Mouse (Mus musculus): Measurements from ENCODE around the gene Fam169b.

The Fam169b gene

DNA sequence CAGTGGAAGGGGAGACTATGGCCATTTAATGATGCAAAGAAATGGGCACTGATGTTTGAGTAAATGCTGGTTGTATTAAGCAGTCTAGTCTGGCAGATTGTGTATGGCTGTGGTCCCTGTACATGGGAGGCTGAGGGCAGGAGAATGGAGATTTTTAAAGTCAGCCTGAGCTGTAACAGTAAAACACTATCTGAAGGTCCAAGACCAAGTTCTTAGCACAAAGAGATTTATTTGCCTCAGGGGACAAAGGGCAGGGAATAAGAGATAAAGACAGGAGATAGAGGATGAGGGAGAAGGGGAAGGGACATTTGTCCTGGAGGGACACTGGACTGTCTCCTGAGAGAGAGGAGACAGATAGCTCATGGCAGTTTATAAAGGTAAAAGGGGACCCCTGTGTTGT, at the start of gene Fam169b:
TSS of gene Fam169b (plus strand) at position 325 of the 400 bp plus-strand sequence.
- ChIA-PET CTCF (interaction anchor here in 1 of 4 experiments (0.7 kb wide), 1 partner anchor 515 kb away, joined by 3 read pairs; no protein-coding TSS in a partner anchor), POLR2A (interaction anchor here in 3 of 4 experiments (0.6 to 17.6 kb wide), 14 partner anchors 8 to 525 kb away, joined by 3 to 307 read pairs (median 4); partner anchors contain the start of gene Pgpep1l (in 2 of the 3))

DNA sequence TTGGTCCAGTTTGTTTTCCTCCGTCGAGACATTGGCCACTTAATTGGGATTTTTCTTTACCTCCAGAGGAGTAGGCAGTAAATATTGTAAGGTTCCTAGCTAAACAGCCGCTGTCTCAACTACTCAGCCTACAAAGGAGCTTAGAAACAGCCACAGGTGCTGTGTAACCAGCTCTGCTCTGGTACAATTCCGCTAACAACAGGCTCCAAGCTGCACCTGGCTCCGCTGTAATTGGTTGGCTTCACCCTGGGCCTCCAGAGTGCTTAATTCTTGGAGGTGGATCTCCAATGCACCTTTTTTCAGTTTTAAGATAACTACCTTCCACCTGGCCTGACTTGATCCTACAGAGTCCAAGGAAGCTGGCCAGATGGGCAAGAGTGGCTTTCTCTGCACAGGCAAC, 49.6 kb upstream of the Fam169b start:
- ChIA-PET POLR2A (interaction anchor here in 2 of 4 experiments (0.6 to 2.2 kb wide), 13 partner anchors 10 to 149 kb away, joined by 3 to 12 read pairs (median 3); partner anchors contain the start of gene Fam169b (in 1 of the 2)), CTCF (interaction anchor here in 3 of 4 experiments (0.7 to 1.1 kb wide), 5 partner anchors 77 to 435 kb away, joined by 3 to 4 read pairs (median 3); no protein-coding TSS in a partner anchor)

DNA sequence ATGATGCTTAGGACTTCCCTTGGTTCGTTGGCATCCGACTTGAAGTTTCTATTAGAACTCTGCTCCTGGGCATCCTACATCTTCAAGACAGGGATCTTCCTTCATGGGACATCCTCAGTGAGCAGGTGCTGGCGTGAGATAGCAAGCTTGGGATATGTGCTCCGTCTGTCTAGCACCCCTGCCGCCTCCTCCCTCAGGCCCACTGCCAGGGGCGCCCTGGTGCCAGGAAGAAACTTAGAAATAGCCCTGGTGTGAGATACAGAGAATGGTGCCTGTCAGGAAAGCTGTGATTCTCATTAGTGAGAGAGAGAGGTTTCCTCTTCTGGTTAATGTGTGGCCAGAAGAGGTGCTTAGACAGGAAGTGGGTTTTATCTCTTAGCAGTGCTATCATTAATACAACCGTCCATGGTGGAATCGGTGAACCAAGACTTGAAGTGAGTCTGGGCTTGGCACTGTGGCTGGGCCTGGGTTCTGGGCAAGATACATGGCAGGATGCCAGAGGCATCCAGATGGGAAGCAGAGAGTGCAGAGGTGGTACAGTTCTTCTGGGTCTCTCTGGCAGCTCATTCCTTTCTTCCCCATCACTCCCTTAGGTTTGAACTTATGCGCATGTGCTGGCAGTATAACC, 48.1 kb upstream of the Fam169b start:
- CTCF ChIA-PET, result no interaction called here
- POLR2A ChIA-PET, result interaction anchor here in 2 of 4 experiments (0.6 to 1.3 kb wide), 4 partner anchors 11 to 42 kb away, joined by 3 to 4 read pairs (median 3); no protein-coding TSS in a partner anchor

DNA sequence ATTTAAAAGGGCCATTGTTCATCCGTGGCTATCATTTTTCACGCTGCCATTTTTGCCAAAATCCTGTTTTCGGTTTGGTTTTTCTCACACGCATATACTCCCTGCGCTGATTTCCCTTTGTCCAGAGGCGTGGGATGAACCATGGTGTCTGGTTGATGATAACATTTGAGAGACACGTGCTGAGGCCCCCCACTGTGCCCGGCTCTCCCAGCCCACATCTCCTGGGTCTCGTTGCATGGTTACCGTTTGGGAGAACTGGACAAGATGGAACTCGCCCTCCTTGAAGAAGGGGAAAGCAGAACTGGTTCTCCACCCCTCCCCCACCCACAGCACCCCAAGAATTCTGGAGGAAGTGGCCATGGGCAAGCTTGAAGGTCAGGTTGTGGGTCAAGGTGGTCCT, 46.6 kb upstream of the Fam169b start:
- ChIA-PET POLR2A (interaction anchor here in 2 of 4 experiments (0.9 to 1.3 kb wide), 2 partner anchors 9 to 12 kb away, joined by 3 read pairs; no protein-coding TSS in a partner anchor), CTCF (no interaction called here)

DNA sequence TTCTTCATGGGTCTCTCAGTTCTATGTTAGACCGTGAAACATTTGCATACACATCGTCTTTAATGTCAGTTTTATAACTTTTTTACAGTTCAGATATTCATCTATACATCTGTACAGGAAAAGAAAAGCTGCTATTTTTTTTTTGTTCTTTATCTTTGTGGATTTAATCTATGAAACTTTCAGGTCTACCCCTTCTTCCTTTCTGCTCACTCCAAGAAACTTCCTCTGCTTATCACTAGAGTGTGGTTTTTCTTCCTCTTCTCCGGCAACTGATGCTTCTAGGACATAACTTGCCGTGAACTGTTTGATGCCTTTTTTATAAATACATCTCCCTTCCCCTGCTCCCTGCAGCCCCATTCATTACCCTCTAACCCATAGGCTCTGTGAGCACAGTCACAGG, 46.0 kb upstream of the Fam169b start:
- ChIA-PET CTCF (no interaction called here), POLR2A (interaction anchor here in 2 of 4 experiments (0.9 to 1.5 kb wide), 4 partner anchors 8 to 37 kb away, joined by 3 to 6 read pairs (median 4); no protein-coding TSS in a partner anchor)

DNA sequence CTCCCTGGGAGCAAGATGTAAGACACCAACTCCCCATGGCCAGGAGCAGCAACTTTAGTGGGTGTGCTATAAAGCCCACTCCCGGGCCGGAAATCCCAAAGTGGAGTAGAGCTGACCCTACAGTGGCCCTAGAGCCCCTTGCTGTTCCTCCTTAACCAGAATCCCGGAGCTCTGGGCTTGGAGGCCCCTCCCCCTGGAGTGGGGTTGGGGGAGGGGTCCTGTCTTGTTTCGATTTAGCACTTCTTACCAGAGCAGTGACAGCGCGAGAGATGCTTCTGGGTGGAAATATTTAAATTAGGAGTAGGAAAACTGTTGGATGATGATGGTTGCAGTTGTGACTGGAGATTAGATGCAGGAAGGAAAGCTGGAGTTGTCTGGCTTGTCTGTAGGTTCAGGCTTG, 45.1 kb upstream of the Fam169b start:
- CTCF ChIA-PET, result interaction anchor here in 2 of 4 experiments (0.6 to 0.7 kb wide), 2 partner anchors 42 to 88 kb away, joined by 3 to 5 read pairs; no protein-coding TSS in a partner anchor
- POLR2A ChIA-PET, result interaction anchor here in 2 of 4 experiments (0.6 to 1.5 kb wide), 5 partner anchors 11 to 92 kb away, joined by 3 to 6 read pairs (median 4); no protein-coding TSS in a partner anchor

DNA sequence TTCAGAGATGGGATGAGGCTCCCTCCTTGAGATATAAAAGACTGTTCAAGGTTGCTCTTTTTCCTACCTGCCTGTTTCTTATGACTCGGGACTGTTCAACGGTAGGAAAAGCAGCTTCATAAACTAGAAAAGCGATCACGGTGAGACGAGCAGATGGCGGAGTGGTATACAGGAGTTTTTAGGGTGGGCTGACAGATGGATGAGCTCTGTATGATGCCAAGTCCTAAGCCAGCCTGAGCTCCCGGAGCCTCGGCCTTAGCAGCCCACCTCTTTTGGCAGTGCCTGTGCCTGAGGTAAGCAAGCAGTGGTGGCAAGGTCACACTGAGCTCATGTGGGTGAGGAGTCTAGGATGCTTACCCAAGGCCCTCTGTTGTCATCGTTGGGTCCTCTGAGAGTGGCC, 42.8 kb upstream of the Fam169b start:
- ChIA-PET POLR2A (interaction anchor here in 3 of 4 experiments (0.6 to 1.7 kb wide), 10 partner anchors 9 to 221 kb away, joined by 3 to 7 read pairs (median 3); no protein-coding TSS in a partner anchor), CTCF (interaction anchor here in 3 of 4 experiments (0.6 to 1.0 kb wide), 6 partner anchors 13 to 139 kb away, joined by 3 to 5 read pairs (median 3); no protein-coding TSS in a partner anchor)

DNA sequence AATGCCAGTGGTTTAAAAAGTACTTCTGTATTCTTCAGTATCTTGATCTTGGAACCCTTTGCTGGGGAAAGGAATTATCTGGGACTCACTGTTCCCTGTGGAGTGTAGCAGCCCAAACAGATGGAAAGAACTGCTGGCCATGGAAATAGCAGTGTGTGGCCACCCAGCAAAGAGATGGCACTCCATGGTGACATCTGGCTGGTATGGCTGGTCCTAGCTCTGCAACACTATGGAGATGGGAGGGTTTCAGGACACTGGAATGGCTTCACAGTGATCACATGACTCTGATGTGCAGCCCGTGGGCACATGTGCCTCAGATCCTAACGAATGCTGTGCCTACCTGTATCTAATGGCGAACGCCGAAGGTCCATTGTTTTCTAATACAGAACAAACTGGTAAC, 41.1 kb upstream of the Fam169b start:
- ChIA-PET POLR2A (interaction anchor here in 2 of 4 experiments (0.6 to 1.1 kb wide), 3 partner anchors 12 to 27 kb away, joined by 3 read pairs; no protein-coding TSS in a partner anchor), CTCF (no interaction called here)

DNA sequence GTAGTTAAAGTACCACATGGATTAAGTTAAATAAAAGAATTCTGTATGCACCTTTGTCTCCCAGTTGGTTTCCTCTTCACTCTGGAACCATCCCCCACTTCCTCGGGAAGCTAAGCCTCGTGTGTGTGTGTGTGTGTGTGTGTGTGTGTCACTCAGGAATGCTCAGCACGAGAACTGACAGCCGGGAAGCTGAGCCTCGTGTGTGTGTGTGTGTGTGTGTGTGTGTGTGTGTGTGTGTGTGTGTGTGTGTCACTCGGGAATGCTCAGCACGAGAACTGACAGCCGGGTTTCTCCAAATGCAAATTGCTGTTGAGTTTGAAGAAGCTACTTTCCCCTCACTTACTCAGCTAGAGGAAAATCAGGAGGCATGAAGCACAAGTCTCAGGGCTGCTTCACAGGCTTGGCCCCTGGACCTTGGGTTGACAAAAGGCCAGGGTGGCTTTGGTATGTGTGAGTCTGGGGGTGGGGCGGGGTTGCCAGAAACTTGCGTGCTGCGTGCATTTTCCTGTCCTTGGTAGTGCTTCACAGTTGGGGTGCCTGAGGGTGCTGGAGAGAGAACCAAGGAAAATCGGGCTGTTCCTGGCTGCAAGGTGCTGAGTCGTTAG, 39.9 kb upstream of the Fam169b start:
- ChIA-PET CTCF (interaction anchor here in 3 of 4 experiments (0.6 to 1.4 kb wide), 5 partner anchors 30 to 445 kb away, joined by 3 to 5 read pairs (median 4); no protein-coding TSS in a partner anchor), POLR2A (interaction anchor here in 3 of 4 experiments (0.6 to 3.5 kb wide), 10 partner anchors 10 to 593 kb away, joined by 3 to 12 read pairs (median 7); no protein-coding TSS in a partner anchor)

DNA sequence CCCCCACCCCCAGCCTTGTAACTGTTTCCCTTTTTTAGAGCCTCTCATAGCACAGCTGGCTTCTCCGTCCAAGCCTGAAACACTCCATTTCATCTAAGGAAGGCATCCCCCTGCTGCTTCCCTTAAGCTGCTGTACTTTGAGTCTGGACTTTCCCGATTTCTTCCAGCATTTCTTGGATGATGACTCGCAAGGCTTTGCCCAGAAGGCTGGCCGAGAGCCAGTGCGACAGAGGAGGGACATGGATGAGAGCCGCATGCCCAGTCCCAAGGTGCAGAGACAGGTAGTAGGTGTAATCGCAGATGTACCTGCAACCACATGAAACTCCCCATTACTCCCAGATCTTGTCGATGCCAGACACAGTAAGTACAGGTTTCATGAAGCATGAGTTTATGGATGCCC, 36.8 kb upstream of the Fam169b start:
- CTCF ChIA-PET, result no interaction called here
- POLR2A ChIA-PET, result interaction anchor here in 2 of 4 experiments (0.6 to 3.5 kb wide), 6 partner anchors 9 to 23 kb away, joined by 3 to 12 read pairs (median 6); no protein-coding TSS in a partner anchor

DNA sequence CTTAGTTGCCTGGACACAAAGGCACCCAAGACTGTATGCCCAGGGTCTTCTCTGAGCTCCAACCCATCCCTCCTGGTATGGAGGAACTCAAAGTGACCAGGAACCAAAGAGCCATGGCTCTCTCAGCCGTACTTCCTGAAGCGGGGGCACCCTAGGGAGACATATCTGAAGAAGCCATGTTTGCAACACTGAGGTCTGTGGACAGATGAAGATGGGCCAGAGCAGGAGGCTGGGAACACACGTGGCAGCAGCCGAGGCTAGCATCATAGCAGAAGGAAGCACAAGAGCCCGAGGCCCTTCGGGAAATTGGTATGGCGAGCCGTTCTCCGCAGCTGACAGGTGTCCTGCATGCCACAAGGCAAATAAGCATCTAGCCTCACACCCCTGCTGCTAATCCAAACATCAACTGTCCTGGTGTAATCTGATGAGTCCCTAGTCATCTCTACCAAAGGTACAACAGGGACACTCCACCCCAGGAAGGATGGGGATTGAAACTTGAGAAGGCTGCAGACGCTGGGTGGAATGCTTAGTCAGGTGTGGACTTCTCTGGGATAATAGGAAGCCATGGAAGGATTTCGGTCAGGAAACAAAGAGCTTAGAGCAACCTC, 34.3 kb upstream of the Fam169b start:
- POLR2A ChIA-PET, result interaction anchor here in 3 of 4 experiments (0.5 to 2.8 kb wide), 23 partner anchors 8 to 435 kb away, joined by 3 to 13 read pairs (median 4); no protein-coding TSS in a partner anchor
- CTCF ChIA-PET, result no interaction called here

DNA sequence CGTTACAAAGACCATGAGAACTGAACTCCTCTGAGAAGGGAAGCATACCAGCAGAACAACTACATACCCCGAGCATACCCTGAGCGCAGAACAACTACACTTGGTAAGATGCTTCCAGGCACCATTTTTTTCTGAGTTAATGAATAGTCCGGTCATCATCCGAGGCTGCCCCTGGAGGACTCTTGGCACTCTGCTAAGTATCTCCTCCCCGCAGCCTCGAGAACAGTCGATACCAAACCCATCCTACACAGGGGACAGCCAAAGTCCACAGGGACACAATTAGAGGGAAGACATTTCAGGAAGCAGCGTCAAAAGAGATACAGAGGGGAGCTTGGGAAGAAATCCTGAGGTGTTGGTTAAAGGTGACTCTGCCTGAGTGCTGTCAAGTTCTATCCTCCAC, 32.4 kb upstream of the Fam169b start:
- CTCF ChIA-PET, result no interaction called here
- POLR2A ChIA-PET, result interaction anchor here in 1 of 4 experiments (1.4 kb wide), 1 partner anchor 36 kb away, joined by 4 read pairs; no protein-coding TSS in a partner anchor

DNA sequence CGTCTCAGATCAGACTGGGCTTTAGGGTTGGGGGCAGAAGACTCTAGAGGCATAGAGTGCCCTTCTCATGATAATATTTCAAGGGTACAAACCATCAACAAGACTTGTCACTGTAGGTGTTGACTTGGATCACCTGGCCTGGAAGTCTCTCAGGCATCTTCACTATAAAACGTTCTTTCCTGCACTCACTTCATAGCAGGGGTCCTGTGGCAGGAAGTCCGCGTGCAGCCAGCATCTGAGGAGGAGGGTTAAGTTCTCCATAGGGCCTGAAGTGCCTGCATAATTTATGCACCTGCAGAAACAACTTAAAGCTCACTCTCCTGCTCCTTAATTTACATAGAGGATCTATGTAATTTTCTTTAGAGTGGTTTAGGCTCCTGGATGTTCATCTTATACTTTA, 28.0 kb upstream of the Fam169b start:
- ChIA-PET POLR2A (interaction anchor here (0.5 to 3.6 kb wide), 14 partner anchors 9 to 63 kb away, joined by 3 to 24 read pairs (median 6); partner anchors contain the start of gene Pgpep1l (in 2 of the 4)), CTCF (no interaction called here)

DNA sequence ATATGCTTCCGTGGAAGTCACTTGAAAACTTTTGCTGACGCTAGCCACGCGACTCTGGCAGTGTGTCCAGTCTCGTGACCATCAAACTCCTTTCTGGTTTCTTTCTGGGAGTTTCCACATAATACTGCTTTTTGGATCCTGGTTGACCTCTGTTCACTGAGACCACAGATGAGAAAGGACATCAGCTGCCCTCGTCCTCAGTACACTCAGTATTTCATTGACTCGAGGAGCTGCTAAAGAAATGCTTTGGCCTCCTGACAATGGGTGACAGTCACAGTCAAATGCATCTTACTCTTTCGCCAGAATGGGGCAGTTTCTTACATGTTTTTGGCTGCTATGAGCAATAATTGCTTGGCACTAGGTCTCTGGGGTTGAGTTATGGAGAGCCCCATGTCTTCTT, 27.4 kb upstream of the Fam169b start:
- CTCF ChIA-PET, result interaction anchor here in 2 of 4 experiments (0.6 kb wide), 2 partner anchors 89 to 371 kb away, joined by 3 to 18 read pairs; no protein-coding TSS in a partner anchor
- POLR2A ChIA-PET, result interaction anchor here (0.5 to 3.6 kb wide), 14 partner anchors 8 to 64 kb away, joined by 3 to 24 read pairs (median 6); partner anchors contain the start of gene Pgpep1l (in 2 of the 4)

DNA sequence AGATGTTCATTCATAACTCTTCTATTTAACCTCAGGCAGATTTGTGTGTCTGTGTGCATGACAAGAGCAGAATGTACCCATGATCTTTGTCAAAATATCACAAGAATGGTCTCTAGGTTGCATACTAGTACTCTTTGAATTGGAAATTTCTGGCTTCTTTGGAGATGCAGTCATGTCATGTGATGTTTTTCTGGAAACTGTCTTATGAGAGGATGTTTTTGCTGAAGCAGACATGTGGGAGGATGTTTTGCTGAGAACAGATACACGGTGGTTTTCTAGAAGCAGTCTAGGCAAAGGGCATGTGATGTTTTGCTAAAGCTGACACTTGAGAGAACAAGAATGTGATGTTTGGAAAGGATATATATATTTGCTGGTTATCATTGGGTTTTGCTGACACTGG, 23.2 kb upstream of the Fam169b start:
- CTCF ChIA-PET, result no interaction called here

DNA sequence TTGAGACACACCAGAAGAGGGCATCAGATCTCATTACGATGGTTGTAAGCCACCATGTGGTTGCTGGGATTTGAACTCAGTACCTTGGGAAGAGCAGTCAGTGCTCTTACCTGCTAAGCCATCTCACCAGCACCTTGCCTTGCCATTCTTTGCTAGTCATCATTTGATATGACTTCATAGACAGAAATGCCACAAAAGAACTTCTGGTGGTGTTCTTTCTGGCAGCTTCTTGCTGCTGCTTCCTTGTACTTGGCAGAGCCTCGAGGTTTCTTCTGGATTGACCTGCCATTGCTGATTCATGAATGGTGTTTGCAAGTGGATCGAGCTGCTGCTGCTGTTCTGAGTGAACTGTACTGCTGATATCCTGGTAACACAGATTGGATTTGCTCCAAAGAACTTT, 22.7 kb upstream of the Fam169b start:
- CTCF ChIA-PET, result interaction anchor here in 1 of 4 experiments (0.6 kb wide), 1 partner anchor 52 kb away, joined by 3 read pairs; no protein-coding TSS in a partner anchor
- POLR2A ChIA-PET, result interaction anchor here in 2 of 4 experiments (1.3 to 1.9 kb wide), 2 partner anchors 8 to 51 kb away, joined by 3 to 9 read pairs; no protein-coding TSS in a partner anchor

More for the DNA sequence above, 23.2 kb upstream of the Fam169b start:
- POLR2A ChIA-PET, result interaction anchor here in 2 of 4 experiments (1.0 to 2.9 kb wide), 9 partner anchors 8 to 51 kb away, joined by 3 to 13 read pairs (median 4); no protein-coding TSS in a partner anchor

DNA sequence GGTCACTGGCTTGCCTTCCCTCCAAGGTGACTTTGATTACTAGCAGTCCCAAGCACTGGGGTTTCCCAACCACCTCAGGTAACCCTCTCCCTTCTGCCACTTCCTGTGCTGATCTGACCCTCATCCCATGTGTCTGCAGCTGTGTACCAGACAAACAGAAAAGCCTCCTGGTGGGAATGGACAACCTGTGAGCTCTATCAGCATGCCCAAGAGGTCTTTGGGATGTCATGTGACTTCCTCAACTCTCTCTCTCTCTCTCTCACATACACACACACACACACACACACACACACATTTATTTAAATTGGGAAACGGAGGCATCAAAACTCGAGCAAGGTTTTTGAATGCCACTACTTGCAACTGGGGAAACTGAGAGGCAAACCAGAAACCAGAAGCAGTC, 15.9 kb upstream of the Fam169b start:
- CTCF ChIA-PET, result interaction anchor here in 2 of 4 experiments (0.6 to 1.2 kb wide), 2 partner anchors 10 to 45 kb away, joined by 3 to 5 read pairs; no protein-coding TSS in a partner anchor
- POLR2A ChIA-PET, result interaction anchor here in 3 of 4 experiments (0.6 to 17.9 kb wide), 14 partner anchors 8 to 48 kb away, joined by 3 to 307 read pairs (median 7); partner anchors contain the start of gene Fam169b (in 2 of the 3)

Data from embryonic stem cell, embryonic (primary cell).